Mouse (Mus musculus): ENCODE measurements around the gene Them5.

Gene Them5

DNA sequence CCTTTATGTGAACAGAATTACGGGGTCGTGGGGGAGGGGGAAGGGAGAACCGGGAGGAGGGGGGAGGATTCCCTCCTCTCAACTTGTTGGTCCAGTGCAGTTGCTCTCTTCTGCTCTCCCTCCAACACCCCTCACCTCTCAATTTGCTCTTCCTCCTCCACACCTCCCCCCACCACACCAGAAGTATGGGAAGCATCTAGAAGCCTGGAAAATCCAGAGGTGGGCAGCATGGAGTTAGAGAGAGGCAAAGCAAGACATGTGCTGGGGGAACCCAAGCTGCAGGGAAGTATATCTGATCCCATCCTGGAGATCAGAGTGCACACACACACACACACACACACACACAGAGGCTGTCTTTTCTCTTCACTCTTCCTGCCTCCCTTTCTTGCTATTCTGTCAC is 30.1 kb downstream of the Them5 start:
- in situ Hi-C loops (cut with MboI, MseI): loop anchor here (10.0 kb wide), 1 partner anchor 213 kb away; the partner anchor contains the start of gene Snx27

DNA sequence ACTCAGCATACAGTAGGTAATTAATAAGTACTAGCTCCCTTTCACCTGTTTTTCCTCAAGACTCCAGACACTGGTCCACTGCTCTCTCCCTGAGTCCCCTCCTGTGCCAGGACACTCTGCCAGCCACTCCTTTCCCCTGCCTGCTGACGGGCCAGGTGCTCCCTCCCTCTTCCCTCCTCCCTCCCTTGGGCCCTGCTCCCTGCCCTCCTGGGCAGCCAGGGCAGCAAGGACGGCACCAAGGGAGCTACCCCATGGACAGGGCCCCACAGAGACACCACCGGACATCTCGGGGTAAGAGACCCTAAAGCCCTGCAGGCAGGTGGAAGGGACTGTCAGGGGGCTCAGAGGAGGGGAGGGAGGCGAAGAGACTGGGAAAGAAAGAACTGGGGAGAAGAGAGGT is 30.7 kb downstream of the Them5 start, which contains the start of gene Rorc:
Rorc (plus strand) TSS at position 154 of the 400 bp plus-strand sequence.
- in situ Hi-C loops (cut with MboI, MseI): loop anchor here (10.0 kb wide), 1 partner anchor 212 kb away; the partner anchor contains the start of gene Snx27

DNA sequence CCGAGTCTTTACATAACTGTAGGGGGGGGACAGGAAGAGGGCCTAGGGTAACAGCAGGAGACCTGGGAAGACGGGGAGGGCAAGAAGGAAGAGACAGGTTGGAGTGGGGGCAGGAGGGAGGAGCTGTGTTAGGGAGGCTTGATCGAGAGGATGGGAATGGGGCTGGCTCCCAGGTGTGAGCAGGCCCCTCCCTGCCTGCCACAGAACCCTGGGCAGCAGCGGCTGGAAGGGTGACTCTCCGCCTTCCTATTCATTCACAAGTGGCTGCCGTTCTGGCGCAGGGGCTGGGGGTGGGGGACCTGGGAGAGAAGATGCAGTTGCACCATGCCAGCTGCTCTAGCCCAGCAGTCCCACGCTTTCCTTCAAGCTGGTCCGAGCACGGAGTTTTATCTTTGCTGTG is 31.2 kb downstream of the Them5 start:
- in situ Hi-C loops (cut with MboI, MseI): loop anchor here (10.0 kb wide), 1 partner anchor 212 kb away; the partner anchor contains the start of gene Snx27

DNA sequence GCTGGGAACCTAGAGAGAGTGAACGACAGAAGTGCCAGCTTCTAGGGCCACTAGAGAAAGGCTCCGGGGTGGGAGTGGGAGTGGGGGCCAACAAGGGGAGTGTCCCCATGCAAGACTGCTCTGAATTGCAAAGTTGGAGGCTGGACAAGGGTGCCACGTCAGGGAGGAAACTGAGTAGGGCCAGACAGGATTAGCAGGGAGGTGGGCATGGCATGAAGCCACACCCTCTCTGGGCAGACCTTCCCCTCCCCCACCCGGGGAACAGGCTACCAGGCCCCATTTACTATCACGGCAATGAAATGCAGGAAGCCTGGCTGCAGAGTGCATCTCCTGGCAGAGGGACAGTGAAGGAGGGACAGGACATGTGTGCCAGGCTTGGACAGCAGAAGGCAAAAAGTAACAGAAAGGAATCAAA is 31.7 kb downstream of the Them5 start:
- in situ Hi-C loops (cut with MboI, MseI): loop anchor here (10.0 kb wide), 1 partner anchor 211 kb away; the partner anchor contains the start of gene Snx27

DNA sequence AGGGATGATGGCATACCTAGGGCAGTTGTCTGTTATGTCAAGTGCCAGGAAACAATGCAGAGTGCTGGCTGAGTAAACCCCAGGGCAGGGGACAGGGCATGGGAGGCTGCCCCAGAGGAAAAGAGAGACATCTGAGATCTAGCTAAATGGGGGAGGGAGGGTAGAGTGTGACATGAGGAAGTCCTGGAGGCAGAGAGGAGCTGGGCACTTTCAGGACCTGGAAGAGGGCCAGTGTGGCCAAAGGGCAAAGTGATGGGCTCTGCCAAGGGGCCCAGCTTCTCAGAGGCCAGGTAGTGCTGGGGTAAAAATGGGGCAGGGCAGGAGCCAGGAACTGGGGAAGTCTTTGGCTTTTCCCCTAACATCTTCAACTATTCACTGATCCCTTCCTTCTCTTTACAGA is 32.7 kb downstream of the Them5 start:
- in situ Hi-C loops (cut with MboI, MseI): loop anchor here (5.0 to 10.0 kb wide), 2 partner anchors 68 to 210 kb away; partner anchors contain the start of genes Mrpl9, Oaz3 and Snx27

DNA sequence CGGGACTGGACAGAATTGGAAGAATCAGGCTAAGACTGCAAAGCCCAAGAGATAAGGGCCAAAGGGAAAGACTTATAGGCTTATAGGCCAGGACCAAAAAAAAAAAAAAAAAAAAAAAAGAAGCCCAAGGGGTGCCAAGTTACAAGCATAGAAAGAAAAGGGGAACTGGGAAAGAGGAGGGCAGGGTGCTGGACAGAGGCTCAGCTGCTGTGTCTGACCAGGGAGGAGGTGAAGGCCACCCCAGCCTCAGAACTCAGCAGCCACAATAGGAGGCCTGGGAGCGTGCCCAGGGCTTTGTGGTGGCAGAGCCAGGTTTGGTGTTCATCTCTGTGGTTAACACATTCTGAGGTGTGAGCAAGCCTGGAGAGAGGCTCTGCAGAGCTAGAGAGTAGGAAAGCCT is 33.2 kb downstream of the Them5 start:
- in situ Hi-C loops (cut with MboI, MseI): loop anchor here (5.0 to 10.0 kb wide), 2 partner anchors 67 to 210 kb away; partner anchors contain the start of genes Mrpl9, Oaz3 and Snx27

DNA sequence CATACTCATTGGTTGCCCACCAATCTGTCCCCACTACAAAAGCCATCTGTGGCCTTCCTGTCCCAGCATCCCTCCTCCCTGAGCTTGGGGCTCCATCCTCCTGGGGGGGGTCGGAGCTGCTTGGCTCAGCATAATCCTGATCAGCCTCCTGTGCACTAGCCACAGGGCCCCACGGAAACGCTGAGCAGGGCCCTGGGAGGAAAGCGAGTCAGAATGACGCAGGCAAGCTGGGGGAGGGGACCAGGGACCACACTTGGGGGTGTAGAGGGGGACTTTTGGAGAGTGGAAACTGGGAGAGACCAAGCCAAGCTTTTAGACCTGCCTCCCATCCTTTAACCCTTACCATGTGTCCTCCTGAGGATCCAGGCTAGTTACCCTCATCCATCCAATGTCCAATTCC is 34.0 kb downstream of the Them5 start:
- in situ Hi-C loops (cut with MboI, MseI): loop anchor here (5.0 to 10.0 kb wide), 2 partner anchors 66 to 209 kb away; partner anchors contain the start of genes Mrpl9, Oaz3 and Snx27

DNA sequence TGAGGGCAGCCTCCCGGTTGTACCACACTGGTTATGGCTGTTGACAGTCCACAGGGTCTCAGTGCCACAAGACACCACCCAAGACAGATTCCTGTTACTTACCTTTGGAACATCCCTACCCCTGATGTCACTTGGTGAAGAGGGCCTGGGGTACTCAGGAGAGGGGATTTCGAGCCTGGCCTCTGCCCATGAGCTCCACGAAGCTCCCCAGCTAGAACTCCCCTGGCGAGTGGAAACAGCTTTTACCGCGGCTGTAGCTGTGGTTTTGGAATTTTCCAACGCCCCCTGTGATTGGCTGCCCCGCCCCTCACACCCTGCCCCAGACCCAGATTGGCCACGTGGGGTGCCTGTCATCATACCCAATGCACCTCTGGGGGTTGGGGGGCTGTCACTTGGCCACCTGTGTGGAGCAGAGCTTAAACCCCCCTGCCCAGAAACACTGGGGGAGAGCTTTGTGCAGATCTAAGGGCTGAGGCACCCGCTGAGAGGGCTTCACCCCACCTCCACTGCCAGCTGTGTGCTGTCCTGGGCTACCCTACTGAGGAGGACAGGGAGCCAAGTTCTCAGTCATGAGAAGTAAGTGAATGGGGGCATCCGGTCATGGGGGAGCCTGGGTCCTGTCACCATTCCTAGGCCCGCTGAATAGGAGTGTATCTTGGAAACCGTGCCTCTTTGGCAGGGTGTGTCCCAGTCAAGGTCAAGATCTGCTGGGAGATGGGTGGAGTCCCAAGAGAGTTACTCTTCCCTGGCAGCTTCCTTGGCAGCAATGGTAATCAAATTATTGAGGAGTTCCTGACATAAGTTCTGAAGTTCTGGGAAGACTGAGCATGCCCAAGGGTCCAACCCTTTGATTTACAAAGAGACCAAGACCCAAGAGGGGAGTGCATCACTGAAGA is 35.4 kb downstream of the Them5 start:
- in situ Hi-C loops (cut with MboI, MseI): loop anchor here (5.0 to 10.0 kb wide), 2 partner anchors 65 to 208 kb away; partner anchors contain the start of genes Mrpl9, Oaz3 and Snx27

DNA sequence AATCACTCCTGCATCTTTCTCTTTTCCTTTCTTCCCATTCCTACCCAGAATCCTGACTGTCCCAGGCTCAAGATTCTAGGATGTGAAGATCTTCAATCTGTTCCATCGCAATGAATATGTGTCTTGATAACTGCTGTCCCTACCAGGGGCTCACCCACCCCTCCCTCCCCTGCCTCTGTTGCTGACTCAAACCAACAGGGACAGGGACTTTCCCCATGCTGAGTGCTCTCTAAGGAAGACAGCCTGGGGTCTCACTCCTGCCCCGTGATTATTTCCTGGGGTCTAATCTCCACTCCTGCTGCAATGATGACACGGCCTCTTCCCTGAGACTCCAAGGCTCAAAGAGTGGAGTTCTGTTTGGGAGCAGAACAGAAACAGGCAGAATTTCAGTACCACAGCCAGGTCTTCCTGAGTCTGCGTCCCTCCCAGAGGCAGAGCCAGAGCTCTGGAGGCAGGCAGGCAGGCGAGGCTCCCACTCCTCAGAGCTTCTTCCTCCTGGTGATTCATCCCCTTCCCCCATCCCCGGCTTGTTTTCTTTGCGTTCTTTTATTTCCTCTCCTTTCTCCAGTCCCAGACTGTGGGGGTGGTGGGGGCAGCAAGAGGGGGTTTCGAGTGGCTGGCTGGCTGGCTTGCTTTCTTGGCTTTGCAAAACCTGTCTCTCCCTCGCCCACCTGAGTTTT is 38.1 kb downstream of the Them5 start:
- in situ Hi-C loops (cut with MboI, MseI): loop anchor here (5.0 to 10.0 kb wide), 2 partner anchors 62 to 205 kb away; partner anchors contain the start of genes Mrpl9, Oaz3 and Snx27

DNA sequence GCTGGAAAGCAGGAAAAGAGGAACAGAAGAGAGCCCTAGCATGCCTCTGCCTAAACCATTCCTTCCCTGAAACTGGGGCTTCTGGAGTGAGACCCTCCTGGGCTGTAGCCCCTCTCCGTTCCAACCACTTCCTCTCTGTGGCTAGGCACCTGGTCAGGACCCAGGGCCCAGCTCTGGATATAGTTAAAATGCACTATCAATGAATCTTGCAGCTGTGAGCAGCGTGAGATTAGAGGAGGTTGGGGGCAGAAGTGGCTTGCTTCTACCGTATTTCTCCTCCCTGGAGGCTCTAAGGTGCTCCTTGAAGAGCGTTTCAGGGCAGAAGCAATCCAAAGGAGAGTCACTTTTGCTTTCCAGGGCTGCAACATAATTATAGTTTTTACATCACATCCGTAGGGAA is 40.4 kb downstream of the Them5 start:
- in situ Hi-C loops (cut with MboI, MseI): no loop called here

DNA sequence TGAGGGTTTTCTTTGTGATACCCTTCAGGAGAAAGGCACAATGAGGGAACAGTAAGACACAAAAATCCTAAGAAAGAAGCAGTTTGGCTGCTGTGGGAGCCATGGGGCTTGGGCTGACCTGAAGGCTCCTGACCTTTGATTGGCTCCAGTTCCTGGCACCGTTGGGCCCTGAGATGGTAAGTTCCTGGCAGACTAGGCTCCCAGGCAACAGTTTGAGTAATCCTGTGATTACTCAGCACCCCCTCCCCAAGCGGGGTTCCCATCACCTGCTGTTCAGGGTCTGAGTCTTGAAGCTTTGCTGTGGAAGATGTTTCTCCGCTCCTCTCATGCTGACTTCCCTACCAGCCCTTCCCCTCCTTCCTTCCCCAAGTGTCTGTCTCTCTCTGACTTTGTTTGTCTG is 41.6 kb downstream of the Them5 start:
- in situ Hi-C loops (cut with MboI, MseI): no loop called here

DNA sequence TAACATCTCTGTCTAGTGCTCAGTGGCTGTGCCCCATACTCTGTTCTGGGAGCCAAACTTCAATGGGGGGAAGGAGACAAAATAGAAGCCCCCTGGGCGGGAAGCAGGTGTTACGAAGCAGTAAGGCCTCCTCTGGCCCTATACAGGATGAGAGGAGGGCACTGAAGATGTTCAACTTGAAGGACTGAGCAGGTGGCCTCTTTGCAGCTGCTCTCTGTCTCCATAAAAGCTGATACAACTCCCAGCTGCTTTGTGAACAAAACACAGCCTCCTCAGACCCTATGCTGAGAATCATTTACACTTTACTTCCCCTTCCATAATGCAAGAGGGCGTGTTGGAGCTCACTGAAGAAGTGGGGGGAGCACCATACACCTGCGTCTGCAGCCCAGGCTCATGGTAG is 44.8 kb downstream of the Them5 start:
- in situ Hi-C loops (cut with MboI, MseI): no loop called here

DNA sequence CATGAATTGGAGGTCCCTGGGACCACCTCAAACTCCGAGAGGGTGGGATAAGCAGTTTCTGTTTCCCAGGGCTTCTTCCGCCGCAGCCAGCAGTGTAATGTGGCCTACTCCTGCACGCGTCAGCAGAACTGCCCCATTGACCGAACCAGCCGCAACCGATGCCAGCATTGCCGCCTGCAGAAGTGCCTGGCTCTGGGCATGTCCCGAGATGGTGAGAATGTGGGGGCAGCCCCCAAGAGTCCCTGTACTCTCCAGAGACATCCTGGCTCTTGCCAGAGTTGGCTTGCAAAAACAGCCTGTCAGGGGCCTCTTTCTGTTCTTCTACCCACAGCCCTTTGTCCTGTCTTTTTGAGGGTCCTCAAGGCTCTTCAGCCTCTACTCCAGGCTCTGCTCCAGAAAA is 45.5 kb downstream of the Them5 start:
- in situ Hi-C loops (cut with MboI, MseI): no loop called here

DNA sequence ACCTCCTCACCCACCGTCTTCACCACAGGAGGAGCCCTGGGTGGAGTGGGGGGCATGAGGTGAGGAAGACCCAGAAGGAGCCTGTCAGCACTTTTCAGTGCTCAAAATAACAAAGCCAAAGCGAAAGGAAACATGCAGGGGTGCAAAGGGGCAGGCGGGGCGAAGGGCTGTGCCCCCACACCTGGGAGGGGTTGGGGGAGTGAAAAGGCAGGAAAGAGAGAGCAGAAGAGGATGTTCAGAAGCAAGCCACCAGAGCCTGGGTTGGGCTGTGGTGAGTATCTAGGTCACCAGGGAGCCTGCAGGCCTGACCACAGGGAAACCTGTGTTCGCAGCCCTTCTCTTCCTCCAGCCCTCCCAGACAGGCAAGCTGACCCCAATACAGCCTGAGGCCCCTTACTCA is 46.1 kb downstream of the Them5 start:
- in situ Hi-C loops (cut with MboI, MseI): no loop called here

DNA sequence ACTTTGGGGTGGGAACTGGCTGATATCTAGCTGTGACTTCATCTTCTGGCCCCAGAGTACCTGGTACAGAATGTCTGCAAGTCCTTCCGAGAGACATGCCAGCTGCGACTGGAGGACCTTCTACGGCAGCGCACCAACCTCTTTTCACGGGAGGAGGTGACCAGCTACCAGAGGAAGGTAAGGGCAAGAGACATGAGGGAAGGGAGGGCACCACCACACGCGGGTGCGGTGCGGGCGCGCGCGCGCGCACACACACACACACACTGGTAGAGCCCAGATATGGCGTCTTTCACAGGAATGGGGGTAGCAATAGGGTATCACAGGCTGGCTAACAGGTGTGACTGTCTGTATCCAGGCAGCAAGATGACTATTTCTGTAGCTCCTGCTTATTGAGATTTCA is 47.5 kb downstream of the Them5 start:
- in situ Hi-C loops (cut with MboI, MseI): no loop called here

DNA sequence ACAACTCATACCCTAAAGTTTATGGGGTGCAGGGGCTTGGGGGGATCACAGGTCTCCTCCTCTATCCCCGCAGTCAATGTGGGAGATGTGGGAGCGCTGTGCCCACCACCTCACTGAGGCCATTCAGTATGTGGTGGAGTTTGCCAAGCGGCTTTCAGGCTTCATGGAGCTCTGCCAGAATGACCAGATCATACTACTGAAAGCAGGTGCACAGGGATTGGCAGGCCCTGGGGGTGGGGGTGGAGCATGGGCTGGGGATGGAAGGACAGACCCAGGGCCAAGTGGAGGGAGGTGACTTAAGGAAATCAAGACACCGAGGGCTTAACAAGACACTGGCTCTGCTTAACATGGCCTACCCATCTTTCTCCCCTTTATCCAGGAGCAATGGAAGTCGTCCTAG is 49.1 kb downstream of the Them5 start:
- in situ Hi-C loops (cut with MboI, MseI): no loop called here

DNA sequence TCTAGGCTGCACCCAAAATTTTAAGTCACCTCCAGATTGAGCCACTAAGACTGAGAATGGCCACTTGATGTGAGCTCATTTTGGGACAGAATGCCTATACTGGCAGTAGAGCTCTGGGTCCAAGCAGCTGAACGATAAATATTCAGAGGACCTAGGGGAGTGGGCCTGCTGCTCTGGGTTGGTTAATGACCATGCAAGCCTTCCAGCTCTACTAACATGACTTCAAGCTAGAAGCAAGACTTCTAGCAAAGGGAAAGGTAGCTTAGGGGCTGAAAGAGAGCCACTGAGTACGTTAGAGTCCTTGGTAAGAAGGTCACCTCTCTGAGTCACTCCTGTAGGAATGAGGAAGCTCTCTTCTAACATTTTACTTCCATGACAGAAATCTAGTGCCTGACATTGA is 50.2 kb downstream of the Them5 start:
- in situ Hi-C loops (cut with MboI, MseI): no loop called here

DNA sequence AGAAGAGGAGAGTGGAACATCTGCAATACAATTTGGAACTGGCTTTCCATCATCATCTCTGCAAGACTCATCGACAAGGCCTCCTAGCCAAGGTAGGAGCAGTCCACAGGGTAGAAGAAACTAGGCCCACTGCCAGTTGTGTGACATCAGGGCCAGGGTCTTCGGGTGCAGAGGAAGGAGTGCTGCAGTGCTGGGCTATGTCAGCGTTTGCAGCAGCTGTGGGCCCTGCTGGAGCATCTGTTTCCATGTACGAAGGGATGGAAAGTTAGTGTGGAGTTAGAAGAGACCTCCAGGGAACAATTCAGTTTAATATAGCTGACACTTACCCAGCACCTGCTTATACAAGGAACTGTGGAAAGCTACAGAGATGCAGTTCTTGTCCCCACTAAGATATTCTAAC is 51.1 kb downstream of the Them5 start:
- in situ Hi-C loops (cut with MboI, MseI): no loop called here

DNA sequence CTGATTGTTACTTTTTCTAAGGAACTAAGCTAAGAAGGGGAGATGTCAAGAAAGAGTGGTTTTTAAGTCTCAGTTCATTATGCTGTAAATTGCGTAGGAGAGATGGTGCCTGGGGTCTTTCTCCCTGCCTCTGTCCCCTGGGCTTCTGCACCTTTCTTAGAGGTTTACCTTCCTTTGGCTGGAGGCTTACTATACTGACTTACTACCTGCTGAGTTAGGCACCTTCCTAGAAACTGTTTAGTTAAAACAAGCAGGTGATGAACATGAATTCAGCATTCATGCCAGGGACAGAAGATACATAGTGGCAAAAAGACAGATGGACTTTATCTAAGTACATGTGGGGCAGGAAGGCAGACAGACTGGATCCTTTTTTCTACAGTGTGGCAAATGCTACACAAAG is 54.4 kb downstream of the Them5 start:
- in situ Hi-C loops (cut with MboI, MseI): no loop called here

DNA sequence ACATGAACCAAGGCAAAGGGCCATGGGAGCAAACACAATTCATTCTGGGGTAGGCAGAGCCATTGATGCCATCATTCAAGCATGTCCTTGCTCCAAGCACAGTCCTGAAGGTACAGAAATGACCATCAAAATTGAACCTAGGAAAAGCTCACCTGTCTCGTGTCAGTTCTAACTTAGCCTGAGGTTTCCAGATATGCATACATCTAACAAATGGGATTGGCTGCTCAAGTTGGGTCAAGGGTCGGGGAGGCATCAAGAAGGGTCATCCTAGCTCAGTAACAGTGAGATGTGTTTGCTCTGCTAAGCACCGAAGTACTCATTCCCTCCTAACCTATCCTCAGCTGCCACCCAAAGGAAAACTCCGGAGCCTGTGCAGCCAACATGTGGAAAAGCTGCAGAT is 55.0 kb downstream of the Them5 start:
- in situ Hi-C loops (cut with MboI, MseI): no loop called here
